Mouse (Mus musculus): ENCODE results near the gene Fgf22. TPM values are rescaled to one million over a fixed set of nuclear protein-coding genes. Genes with fewer than 3 reads are reported as not detected.

The Fgf22 gene
- polyA plus RNA-seq, 1 experiment from 2014 or later = 0.48 TPM

DNA sequence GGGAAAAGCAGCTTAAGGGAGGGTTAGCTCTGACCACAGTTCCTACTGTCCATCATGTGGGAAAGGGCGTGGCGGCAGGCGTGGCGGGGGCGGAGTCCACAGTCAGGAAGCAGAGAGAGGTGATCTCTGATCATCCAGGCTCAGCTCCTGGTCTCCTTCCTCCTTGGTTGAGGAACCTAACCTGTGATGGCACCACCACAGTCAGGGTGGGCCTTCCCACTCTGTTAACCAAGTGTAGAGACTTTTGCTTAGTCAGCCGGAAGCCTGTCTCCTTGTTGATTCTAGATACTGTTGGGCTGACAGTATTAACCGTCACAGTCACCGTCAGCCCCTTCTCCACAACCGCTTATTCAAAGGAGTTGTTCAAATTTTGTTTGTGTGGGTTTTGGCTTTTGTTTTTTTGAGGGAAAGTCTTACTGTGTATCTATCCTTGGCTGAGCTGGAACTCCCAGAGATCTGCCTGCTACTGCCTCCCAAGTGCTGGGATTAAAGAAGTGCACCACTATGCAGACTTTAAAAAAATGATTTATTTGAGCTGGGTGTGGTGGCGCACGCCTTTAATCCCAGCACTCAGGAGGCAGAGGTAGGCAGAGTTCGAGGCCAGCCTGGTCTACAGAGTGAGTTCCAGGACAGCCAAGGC lies 43.5 kb downstream of the Fgf22 start:
- WGBS = 93% methylated on average over 12 of the region's 12 CpGs
- Histone ChIP-seq H3K9ac (no peak overlapping the region), H3K9me3 (replicated peaks) (no peaks in the 10 kb centered on the region), H3K27me3 (no peaks in the 10 kb centered on the region), H3K36me3 (ENCODE audit: poor library complexity, severe bottlenecking) (peaks cover 21% of the 10 kb centered on the region), H3K4me1 (peaks cover 77% of the 10 kb centered on the region), H3K4me3 (no peak overlapping the region), H3K27ac (no peak overlapping the region), H3K4me2 (no peak overlapping the region)
- no peak for ATAC-seq

DNA sequence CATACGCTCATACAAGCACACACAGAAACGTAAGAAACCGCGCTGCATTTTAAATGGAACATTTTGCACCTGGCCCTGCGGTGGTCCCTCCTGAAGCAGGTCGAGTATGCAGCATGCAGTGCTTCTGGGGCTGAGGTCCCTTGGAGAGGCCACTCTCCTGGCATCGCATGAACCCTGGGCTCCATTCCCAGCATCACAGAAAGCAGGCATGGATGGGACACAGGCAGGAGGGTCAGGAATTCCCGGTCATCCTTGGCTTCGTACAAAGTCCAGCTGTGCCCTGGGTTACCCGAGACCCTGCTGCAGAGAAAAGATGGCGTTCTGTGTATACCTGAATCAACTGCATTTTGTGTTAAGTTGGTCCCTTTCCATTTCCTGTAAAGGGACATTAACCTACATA lies 45.6 kb downstream of the Fgf22 start:
- Histone ChIP-seq H3K9ac (0 out of 2 replicates have a peak overlapping the region, but pooled peaks have one; percentile 16), H3K4me1 (peaks cover 85% of the 10 kb centered on the region), H3K27me3 (no peaks in the 10 kb centered on the region), H3K4me2 (no peak overlapping the region), H3K27ac (peak overlapping the region; percentile 21; the same call in 1 of the 2 replicates), H3K4me3 (no peak overlapping the region), H3K36me3 (ENCODE audit: poor library complexity, severe bottlenecking) (peaks cover 21% of the 10 kb centered on the region), H3K9me3 (replicated peaks) (no peaks in the 10 kb centered on the region)
- ATAC-seq = no peak
- 86% methylated on average over 11 of the region's 11 CpGs for WGBS

DNA sequence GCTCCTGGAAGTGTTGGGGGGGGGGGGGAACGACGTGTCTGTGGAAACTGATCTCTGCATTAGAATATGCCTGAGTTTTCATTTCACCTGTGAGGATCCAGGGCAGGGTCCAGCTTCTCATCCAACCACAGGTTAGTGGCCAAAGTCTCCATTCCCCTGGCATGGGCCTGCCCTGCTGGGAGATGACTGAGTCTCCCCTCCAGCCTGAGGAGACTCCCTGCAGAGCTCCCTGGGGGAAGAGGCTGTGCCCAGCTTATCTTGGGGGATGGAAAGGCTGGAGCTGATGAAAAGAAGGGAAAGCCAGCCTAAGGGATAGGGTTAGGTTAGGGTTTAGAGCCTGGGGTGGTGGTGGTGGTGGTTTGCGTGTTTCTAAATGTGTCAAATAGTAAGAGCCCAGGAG lies 47.0 kb downstream of the Fgf22 start:
- H3K9ac ChIP-seq = 0 out of 2 replicates have a peak overlapping the region, but pooled peaks have one; percentile 35
- peaks cover 83% of the 10 kb centered on the region for H3K4me1 ChIP-seq
- H3K36me3 ChIP-seq (ENCODE audit: poor library complexity, severe bottlenecking) = peaks cover 21% of the 10 kb centered on the region
- no peak overlapping the region for H3K4me3 ChIP-seq
- peak overlapping the region; percentile 95 for H3K27ac ChIP-seq
- WGBS = 31% methylated on average over 2 of the region's 3 CpGs
- ATAC-seq = no peak
- H3K9me3 ChIP-seq (replicated peaks) = no peaks in the 10 kb centered on the region
- no peaks in the 10 kb centered on the region for H3K27me3 ChIP-seq
- peak overlapping the region; percentile 73; the same call in 1 of the 2 replicates for H3K4me2 ChIP-seq

DNA sequence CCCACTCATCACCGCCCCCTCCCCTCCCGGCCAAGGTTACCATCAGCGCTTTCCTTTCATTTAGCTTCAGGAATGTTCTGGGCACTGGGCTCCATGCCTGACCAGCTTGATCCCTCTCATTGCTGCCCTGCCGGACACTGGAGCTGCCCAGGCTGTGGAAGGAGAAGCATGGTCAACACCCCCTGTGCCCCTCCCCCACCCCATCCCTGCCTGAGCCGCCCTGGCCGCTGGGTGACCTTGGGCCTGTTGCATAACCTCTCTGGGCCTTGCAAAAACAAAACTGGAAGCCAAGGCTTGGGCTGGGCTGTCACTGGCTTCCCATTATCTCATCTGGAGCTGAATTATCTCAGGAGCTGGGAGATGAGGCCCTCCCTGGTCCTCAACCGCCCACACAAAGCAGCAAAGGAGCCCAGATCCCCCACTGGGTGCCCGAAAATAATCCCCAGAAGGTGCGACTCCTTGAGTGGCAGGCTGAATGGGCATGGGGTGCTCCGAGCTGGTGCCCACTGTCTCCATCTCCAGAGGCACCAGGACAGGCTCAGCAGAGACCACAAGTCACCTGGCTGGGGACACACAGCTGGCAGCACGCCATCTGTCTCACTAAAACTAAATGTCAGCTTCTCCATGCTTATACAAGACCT lies 47.6 kb downstream of the Fgf22 start:
- H3K4me3 ChIP-seq = no peak overlapping the region
- 28% methylated on average over 11 of the region's 11 CpGs for WGBS
- H3K4me1 ChIP-seq = peaks cover 78% of the 10 kb centered on the region
- H3K36me3 ChIP-seq (ENCODE audit: poor library complexity, severe bottlenecking) = peaks cover 27% of the 10 kb centered on the region
- H3K9ac ChIP-seq = peak overlapping the region; percentile 35; the same call in 1 of the 2 replicates
- peak overlapping the region; percentile 95 for H3K27ac ChIP-seq
- no peaks in the 10 kb centered on the region for H3K9me3 ChIP-seq (replicated peaks)
- H3K4me2 ChIP-seq = peak overlapping the region; percentile 73
- no peaks in the 10 kb centered on the region for H3K27me3 ChIP-seq
- no peak for ATAC-seq

DNA sequence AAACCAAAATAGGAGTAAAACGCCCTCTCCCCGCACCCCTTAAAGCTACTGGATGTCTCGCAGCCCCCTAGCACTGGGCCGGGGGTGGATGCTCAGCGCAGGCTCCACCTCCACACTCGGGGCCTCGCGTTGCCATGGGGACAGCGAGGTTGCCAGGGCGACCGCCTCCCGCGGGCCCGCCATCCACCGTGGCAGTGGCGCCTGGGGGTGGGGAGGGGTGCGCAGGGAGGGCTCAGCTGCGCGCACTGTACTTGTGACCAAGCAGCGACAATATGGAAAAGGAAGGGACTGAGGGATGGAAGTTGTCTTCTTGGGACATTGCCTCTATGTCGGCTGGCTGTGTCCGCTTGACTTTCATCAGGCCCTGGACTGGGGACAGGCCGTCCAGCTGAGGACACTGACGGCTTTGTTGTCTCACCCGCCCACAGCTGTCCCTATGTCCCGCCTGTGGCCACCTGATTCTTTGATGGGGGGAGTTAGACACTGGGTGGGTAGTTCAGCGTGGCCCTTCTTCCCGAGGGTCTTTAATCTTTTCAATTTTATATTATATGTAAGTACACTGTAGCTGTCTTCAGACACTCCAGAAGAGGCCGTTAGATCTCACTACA lies 48.9 kb downstream of the Fgf22 start:
- Histone ChIP-seq H3K36me3 (ENCODE audit: poor library complexity, severe bottlenecking) (peaks cover 41% of the 10 kb centered on the region), H3K9ac (peak overlapping the region; percentile 55), H3K27me3 (no peaks in the 10 kb centered on the region), H3K4me3 (peak overlapping the region; percentile 34), H3K4me2 (peak overlapping the region; percentile 73), H3K9me3 (replicated peaks) (no peaks in the 10 kb centered on the region), H3K4me1 (peaks cover 73% of the 10 kb centered on the region), H3K27ac (peak overlapping the region; percentile 95)
- ATAC-seq = peak; percentile 98
- 4% methylated on average over 29 of the region's 29 CpGs for WGBS

DNA sequence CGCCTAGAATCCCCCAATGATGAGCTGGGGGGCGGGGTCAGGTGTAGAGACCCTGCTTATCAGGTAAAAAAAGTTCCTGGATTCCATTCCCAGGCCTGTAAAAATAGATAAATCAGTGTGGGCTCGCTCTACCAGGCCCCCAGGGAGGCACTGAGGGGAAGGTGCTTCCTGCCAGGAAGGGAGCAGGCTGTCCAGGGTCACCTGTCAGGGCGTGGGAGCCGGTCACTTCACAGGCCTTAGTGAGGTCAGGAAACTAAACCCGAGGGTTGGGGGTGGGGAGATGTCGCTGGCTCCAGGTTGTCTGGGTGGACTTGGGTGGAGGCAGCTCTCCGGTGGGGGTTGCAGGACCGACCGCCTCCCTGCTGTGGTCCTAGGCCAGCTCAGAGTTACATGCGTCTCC lies 50.8 kb downstream of the Fgf22 start:
- H3K4me2 ChIP-seq = no peak overlapping the region
- 84% methylated on average over 11 of the region's 11 CpGs for WGBS
- H3K36me3 ChIP-seq (ENCODE audit: poor library complexity, severe bottlenecking) = peaks cover 44% of the 10 kb centered on the region
- H3K27ac ChIP-seq = peak overlapping the region; percentile 95
- H3K4me3 ChIP-seq = no peak overlapping the region
- no peak for ATAC-seq
- H3K9me3 ChIP-seq (replicated peaks) = no peaks in the 10 kb centered on the region
- H3K27me3 ChIP-seq = no peaks in the 10 kb centered on the region
- peaks cover 65% of the 10 kb centered on the region for H3K4me1 ChIP-seq
- no peak overlapping the region for H3K9ac ChIP-seq

DNA sequence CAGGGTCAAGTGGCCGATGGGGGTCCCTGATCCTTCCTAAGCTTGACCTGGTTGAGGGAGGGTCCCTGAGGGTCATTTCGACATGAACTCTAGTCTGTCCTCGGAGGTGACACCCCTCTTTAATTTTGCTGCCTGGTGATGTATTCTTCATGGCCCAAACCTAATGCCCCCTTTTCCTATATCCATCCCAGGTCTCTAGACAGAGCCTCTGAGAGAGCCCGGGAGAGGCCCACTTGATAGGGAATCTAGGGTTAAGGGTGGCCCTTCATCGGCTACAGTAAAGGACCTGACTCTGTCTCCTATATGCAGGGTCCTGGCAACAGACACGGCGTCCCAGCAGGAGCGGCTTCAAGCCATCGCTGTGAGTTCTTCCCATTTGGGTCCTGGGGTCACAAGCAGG lies 51.5 kb downstream of the Fgf22 start:
- 92% methylated on average over 9 of the region's 9 CpGs for WGBS
- Histone ChIP-seq H3K4me1 (peaks cover 58% of the 10 kb centered on the region), H3K9me3 (replicated peaks) (no peaks in the 10 kb centered on the region), H3K27ac (peak overlapping the region; percentile 33), H3K4me2 (no peak overlapping the region), H3K4me3 (no peak overlapping the region), H3K36me3 (ENCODE audit: poor library complexity, severe bottlenecking) (peaks cover 49% of the 10 kb centered on the region), H3K9ac (no peak overlapping the region), H3K27me3 (no peaks in the 10 kb centered on the region)
- ATAC-seq = no peak

DNA sequence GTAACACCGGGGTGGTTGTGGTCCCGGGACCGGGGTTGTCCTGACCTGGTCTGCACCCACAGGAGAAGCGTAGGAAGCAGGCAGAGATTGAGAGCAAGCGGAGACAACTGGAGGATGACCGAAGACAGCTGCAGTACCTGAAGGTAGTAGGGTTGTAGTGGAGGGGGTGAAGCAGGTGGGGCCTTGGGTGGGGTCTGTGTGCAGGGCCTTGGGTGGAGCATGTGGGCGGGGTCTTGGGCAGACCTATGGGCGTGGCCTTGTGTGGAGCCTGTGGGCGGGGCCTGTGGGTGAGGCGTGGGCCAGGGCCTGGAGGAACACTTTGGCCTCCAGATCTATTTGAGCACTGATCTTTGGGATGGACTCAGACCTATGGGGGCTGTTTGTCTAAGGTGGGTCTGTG lies 52.1 kb downstream of the Fgf22 start:
- Histone ChIP-seq H3K4me3 (no peak overlapping the region), H3K4me1 (peaks cover 54% of the 10 kb centered on the region), H3K27ac (no peak overlapping the region), H3K36me3 (ENCODE audit: poor library complexity, severe bottlenecking) (peaks cover 56% of the 10 kb centered on the region), H3K9ac (no peak overlapping the region), H3K4me2 (no peak overlapping the region), H3K27me3 (no peaks in the 10 kb centered on the region), H3K9me3 (replicated peaks) (no peaks in the 10 kb centered on the region)
- 79% methylated on average over 10 of the region's 10 CpGs for WGBS
- no peak for ATAC-seq

DNA sequence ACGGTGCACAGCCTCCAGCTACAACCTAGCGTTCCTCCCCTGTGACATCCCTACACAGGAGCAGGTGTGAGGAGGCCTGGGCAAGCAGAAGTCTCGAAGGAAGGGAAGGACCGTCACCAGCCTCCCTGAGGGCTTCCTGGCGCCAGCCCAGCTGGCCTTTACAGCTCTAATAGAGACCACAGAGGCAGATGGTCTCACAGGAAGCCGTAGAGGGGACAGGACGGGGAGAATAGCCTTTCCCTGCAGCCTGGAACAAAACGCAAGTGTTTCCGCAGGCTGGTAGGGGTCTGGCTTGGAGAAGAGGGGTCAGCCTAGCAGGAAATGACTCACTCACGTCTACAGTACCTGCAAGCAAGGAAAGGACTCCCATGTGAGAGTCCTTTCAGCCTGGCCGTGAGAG lies 53.0 kb downstream of the Fgf22 start:
- WGBS = 58% methylated on average over 11 of the region's 11 CpGs
- peaks cover 61% of the 10 kb centered on the region for H3K36me3 ChIP-seq (ENCODE audit: poor library complexity, severe bottlenecking)
- no peak for ATAC-seq
- H3K27me3 ChIP-seq = no peaks in the 10 kb centered on the region
- no peaks in the 10 kb centered on the region for H3K9me3 ChIP-seq (replicated peaks)
- H3K4me3 ChIP-seq = no peak overlapping the region
- peaks cover 47% of the 10 kb centered on the region for H3K4me1 ChIP-seq
- H3K9ac ChIP-seq = peak overlapping the region; percentile 16; the same call in 1 of the 2 replicates
- no peak overlapping the region for H3K4me2 ChIP-seq
- H3K27ac ChIP-seq = peak overlapping the region; percentile 51

Other genes with a start within 250 kb of the Fgf22 start
- 7.0 and 7.9 TPM in 2 replicates for gene Plpp2, start 221.3 kb upstream of the Fgf22 start, polyA plus RNA-seq (2015; fragmentation: Nextera tagmentation; extraction: Ambion mirVana)
- gene Mier2, start 199.9 kb upstream of the Fgf22 start, polyA plus RNA-seq (2015; fragmentation: Nextera tagmentation; extraction: Ambion mirVana) = 53.9 and 60.2 TPM in 2 replicates
- gene Theg, start 167.7 kb upstream of the Fgf22 start, polyA plus RNA-seq (2015; fragmentation: Nextera tagmentation; extraction: Ambion mirVana) = not detected in 2 replicates
- 0.08 and 0.11 TPM in 2 replicates for gene C2cd4c, start 141.1 kb upstream of the Fgf22 start, polyA plus RNA-seq (2015; fragmentation: Nextera tagmentation; extraction: Ambion mirVana)
- 8.2 and 11.4 TPM in 2 replicates for gene Shc2, start 117.2 kb upstream of the Fgf22 start, polyA plus RNA-seq (2015; fragmentation: Nextera tagmentation; extraction: Ambion mirVana)
- 0.13 TPM in 1 of 2 replicates, not detected in the other for gene Odf3l2, start 109.3 kb upstream of the Fgf22 start, polyA plus RNA-seq (2015; fragmentation: Nextera tagmentation; extraction: Ambion mirVana)
- 0.31 and 0.43 TPM in 2 replicates for gene Madcam1, start 90.5 kb upstream of the Fgf22 start, polyA plus RNA-seq (2015; fragmentation: Nextera tagmentation; extraction: Ambion mirVana)
- gene Tpgs1, start 85.7 kb upstream of the Fgf22 start, polyA plus RNA-seq (2015; fragmentation: Nextera tagmentation; extraction: Ambion mirVana) = 67.8 and 73.0 TPM in 2 replicates
- 101 and 109 TPM in 2 replicates for gene Cdc34, start 72.9 kb upstream of the Fgf22 start, polyA plus RNA-seq (2015; fragmentation: Nextera tagmentation; extraction: Ambion mirVana)
- gene Gzmm, start 66.1 kb upstream of the Fgf22 start, polyA plus RNA-seq (2015; fragmentation: Nextera tagmentation; extraction: Ambion mirVana) = 1.3 and 1.4 TPM in 2 replicates
- 489 and 502 TPM in 2 replicates for gene Bsg, start 50.6 kb upstream of the Fgf22 start, polyA plus RNA-seq (2015; fragmentation: Nextera tagmentation; extraction: Ambion mirVana)
- 0.06 and 0.10 TPM in 2 replicates for gene Hcn2, start 38.4 kb upstream of the Fgf22 start, polyA plus RNA-seq (2015; fragmentation: Nextera tagmentation; extraction: Ambion mirVana)
- 39.1 and 43.8 TPM in 2 replicates for gene Polrmt, start 8.5 kb upstream of the Fgf22 start, polyA plus RNA-seq (2015; fragmentation: Nextera tagmentation; extraction: Ambion mirVana)
- gene Rnf126, start 11.9 kb downstream of the Fgf22 start, polyA plus RNA-seq (2015; fragmentation: Nextera tagmentation; extraction: Ambion mirVana) = 70.9 and 74.8 TPM in 2 replicates
- 0.40 and 0.62 TPM in 2 replicates for gene Fstl3, start 22.2 kb downstream of the Fgf22 start, polyA plus RNA-seq (2015; fragmentation: Nextera tagmentation; extraction: Ambion mirVana)
- 0.09 and 0.13 TPM in 2 replicates for gene Prss57, start 35.9 kb downstream of the Fgf22 start, polyA plus RNA-seq (2015; fragmentation: Nextera tagmentation; extraction: Ambion mirVana)
- gene Palm, start 38.5 kb downstream of the Fgf22 start, polyA plus RNA-seq (2015; fragmentation: Nextera tagmentation; extraction: Ambion mirVana) = 214 and 234 TPM in 2 replicates
- 0.71 and 1.1 TPM in 2 replicates for gene Misp, start 65.9 kb downstream of the Fgf22 start, polyA plus RNA-seq (2015; fragmentation: Nextera tagmentation; extraction: Ambion mirVana)
- gene Ptbp1, start 99.4 kb downstream of the Fgf22 start, polyA plus RNA-seq (2015; fragmentation: Nextera tagmentation; extraction: Ambion mirVana) = 148 and 171 TPM in 2 replicates
- 12.8 and 15.9 TPM in 2 replicates for gene Prtn3, start 119.4 kb downstream of the Fgf22 start, polyA plus RNA-seq (2015; fragmentation: Nextera tagmentation; extraction: Ambion mirVana)
- 290 and 308 TPM in 2 replicates for gene Plppr3, start 119.6 kb downstream of the Fgf22 start, polyA plus RNA-seq (2015; fragmentation: Nextera tagmentation; extraction: Ambion mirVana)
- gene Elane, start 131.2 kb downstream of the Fgf22 start, polyA plus RNA-seq (2015; fragmentation: Nextera tagmentation; extraction: Ambion mirVana) = 0.24 TPM in 1 of 2 replicates, not detected in the other
- not detected in 2 replicates for gene Cfd, start 135.8 kb downstream of the Fgf22 start, polyA plus RNA-seq (2015; fragmentation: Nextera tagmentation; extraction: Ambion mirVana)
- gene Med16, start 153.8 kb downstream of the Fgf22 start, polyA plus RNA-seq (2015; fragmentation: Nextera tagmentation; extraction: Ambion mirVana) = 49.0 and 59.0 TPM in 2 replicates
- 33.6 TPM in 1 of 2 replicates, not detected in the other for gene Gm26602, start 155.8 kb downstream of the Fgf22 start, polyA plus RNA-seq (2015; fragmentation: Nextera tagmentation; extraction: Ambion mirVana)
- 1.0 and 1.3 TPM in 2 replicates for gene Kiss1r, start 161.9 kb downstream of the Fgf22 start, polyA plus RNA-seq (2015; fragmentation: Nextera tagmentation; extraction: Ambion mirVana)
- 200 and 217 TPM in 2 replicates for gene R3hdm4, start 166.1 kb downstream of the Fgf22 start, polyA plus RNA-seq (2015; fragmentation: Nextera tagmentation; extraction: Ambion mirVana)
- 2.5 and 3.6 TPM in 2 replicates for gene Arid3a, start 172.0 kb downstream of the Fgf22 start, polyA plus RNA-seq (2015; fragmentation: Nextera tagmentation; extraction: Ambion mirVana)
- gene Wdr18, start 205.1 kb downstream of the Fgf22 start, polyA plus RNA-seq (2015; fragmentation: Nextera tagmentation; extraction: Ambion mirVana) = 80.2 and 94.8 TPM in 2 replicates
- gene Grin3b, start 215.6 kb downstream of the Fgf22 start, polyA plus RNA-seq (2015; fragmentation: Nextera tagmentation; extraction: Ambion mirVana) = 0.38 and 0.57 TPM in 2 replicates
- gene Tmem259, start 229.3 kb downstream of the Fgf22 start, polyA plus RNA-seq (2015; fragmentation: Nextera tagmentation; extraction: Ambion mirVana) = 11.2 and 12.0 TPM in 2 replicates
- gene Cnn2, start 233.5 kb downstream of the Fgf22 start, polyA plus RNA-seq (2015; fragmentation: Nextera tagmentation; extraction: Ambion mirVana) = 30.0 and 32.2 TPM in 2 replicates
- 3.1 and 3.9 TPM in 2 replicates for gene Abca7, start 241.4 kb downstream of the Fgf22 start, polyA plus RNA-seq (2015; fragmentation: Nextera tagmentation; extraction: Ambion mirVana)

All from forebrain, embryonic 13.5 days (tissue).